Mouse (Mus musculus): ENCODE results near the gene Cuta.

DNA sequence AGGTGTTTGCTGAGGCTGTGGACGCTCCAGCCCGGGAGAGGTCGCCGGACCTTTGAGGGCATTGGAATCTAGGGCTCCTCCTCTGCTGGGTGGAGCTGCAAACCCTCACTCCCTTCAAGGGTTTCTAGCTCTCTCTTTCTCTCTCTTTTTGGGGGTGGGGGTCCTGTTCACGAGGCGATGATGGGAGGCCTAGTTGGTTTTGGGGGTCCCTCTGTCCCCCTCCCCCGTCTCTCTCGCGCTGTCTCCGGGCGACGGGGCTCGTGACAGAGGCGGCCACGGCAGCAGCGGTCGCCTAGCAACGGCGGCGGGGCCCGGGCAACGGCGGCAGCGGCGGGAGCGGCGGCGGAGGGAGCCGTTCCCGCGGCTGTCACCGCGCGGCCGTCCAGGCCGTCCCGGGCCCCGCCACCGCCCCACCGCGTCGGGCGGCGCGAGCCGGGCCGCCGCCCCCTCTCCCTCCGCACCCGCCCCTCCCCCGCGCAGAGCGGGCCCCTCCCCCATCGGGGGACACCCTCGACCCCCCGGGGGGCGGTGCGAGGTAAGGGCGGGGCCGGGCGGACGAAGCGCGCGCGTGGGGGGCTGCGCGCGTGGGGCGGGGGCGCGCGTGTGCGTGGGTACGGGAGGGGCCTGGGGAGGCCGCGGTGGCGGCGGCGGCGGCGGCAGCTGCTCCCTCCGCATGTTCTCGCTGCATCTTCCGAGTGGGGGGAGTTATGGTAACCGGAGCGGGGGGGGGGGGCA is 9.1 kb upstream of the Cuta start:
- TF ChIP-seq FLI1 (IDR thresholded peaks at IDR 0.05; ENCODE audit: low read length), result no peak
- no peak for TF ChIP-seq GATA1 (IDR thresholded peaks at IDR 0.05; ENCODE audit: borderline replicate concordance, low read length)

Measured in megakaryocyte, embryonic 14.5 days (primary cell).